Mouse (Mus musculus) embryonic fibroblast, embryonic 13.5 days (primary cell): ENCODE measurements at regions not wholly inside any gene's neighbourhood (a gene's known extent, or its start where the extent isn't known, plus 50 kb on each side); places are given as distances from the start of the nearest gene placed in this dataset.
"Not testable (repeated sequence)": the region's sequence is repeated elsewhere in the genome, so short reads cannot be mapped to it uniquely, and the experiment has no call there.

Source experiments
- H3K27ac ChIP-seq: 2 replicates; pipeline ENCODE4 v1.5.1; 2012; ENCODE audit warnings: low read length, control low read depth, inconsistent platforms; ENCODE audit not compliant: insufficient read depth
- H3K4me1 ChIP-seq: 2 replicates; pipeline ENCODE4 v1.6.1; 2011; ENCODE audit warnings: low read length; ENCODE audit not compliant: control insufficient read depth, insufficient read depth
- H3K4me3 ChIP-seq: 2 replicates; pipeline ENCODE4 v1.5.1; 2011; ENCODE audit warnings: mild to moderate bottlenecking, control low read depth, low read length; ENCODE audit not compliant: insufficient read depth
- CTCF ChIP-seq: IDR thresholded peaks from 2 replicates; pipeline ENCODE4 v1.5.1; 2011; ENCODE audit warnings: mild to moderate bottlenecking, control low read depth, low read length, moderate library complexity, borderline replicate concordance; ENCODE audit not compliant: insufficient read depth
- POLR2A ChIP-seq: IDR thresholded peaks from 2 replicates; pipeline ENCODE4 v1.6.1; 2011; ENCODE audit warnings: low read depth, mild to moderate bottlenecking, control low read depth, low read length, moderate library complexity

GRCm38 (mm10) chr13:52279970-52280348 is 251.1 kb downstream of the Diras2 start:
- Histone ChIP-seq H3K4me3 (no peak overlapping the region), H3K27ac (peak overlapping the region; percentile 45; the same call in 1 of the 2 replicates), H3K4me1 (peaks cover 2% of the 10 kb centered on the region; the same call in 1 of the 2 replicates)
- no peak for TF ChIP-seq CTCF
- TF ChIP-seq POLR2A, result no peak

- peaks cover 2% of the 10 kb centered on the region; the same call in 1 of the 2 replicates for H3K4me1 ChIP-seq
- TF ChIP-seq POLR2A, result no peak
- TF ChIP-seq CTCF, result no peak
- H3K4me3 ChIP-seq, result no peak overlapping the region
- H3K27ac ChIP-seq, result no peak overlapping the region
Observed at GRCm38 (mm10) chr13:52281271-52281670, 249.8 kb downstream of the Diras2 start.

DNA sequence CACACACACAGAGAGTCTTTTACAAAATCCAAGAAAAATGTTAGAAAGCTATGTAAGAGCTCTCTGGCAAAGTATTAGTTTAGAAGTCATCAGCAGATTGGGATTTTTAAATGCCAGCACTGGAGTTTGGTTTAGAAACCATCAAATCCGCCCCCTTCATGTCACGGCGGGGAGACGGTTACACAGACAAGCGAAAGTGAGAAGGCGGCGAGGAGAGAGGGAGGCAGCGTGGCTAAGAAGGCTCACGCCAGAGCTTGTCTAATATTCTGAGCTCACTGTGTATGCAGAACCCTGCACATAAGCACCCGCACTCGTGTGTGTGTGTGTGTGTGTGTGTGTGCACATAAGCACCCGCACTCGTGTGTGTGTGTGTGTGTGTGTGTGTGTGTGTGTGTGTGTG is 248.6 kb downstream of the Diras2 start:
- no peak for TF ChIP-seq POLR2A
- no peak for TF ChIP-seq CTCF
- peaks cover 2% of the 10 kb centered on the region; the same call in 1 of the 2 replicates for H3K4me1 ChIP-seq
- H3K27ac ChIP-seq, result no peak overlapping the region
- no peak overlapping the region for H3K4me3 ChIP-seq

DNA sequence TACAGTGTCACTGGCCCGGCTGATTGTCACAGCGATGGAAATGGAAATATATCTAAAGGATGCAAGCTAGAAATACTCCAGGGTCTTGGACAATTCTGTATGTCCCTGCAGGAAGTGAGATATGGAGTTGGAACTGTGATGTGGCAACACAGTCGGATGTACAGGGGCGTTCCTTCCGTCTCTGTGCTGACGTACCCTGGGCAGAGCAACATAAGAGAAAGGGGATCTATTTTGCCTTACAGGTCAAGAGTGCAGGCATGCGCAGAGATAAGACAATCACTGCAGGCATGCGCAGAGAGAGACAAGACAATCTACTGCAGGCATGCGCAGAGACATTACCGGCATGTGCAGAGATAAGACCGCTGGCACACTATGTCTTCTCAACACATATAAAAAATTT is 247.6 kb downstream of the Diras2 start:
- peaks cover 2% of the 10 kb centered on the region; the same call in 1 of the 2 replicates for H3K4me1 ChIP-seq
- H3K27ac ChIP-seq, result no peak overlapping the region
- no peak for TF ChIP-seq POLR2A
- no peak for TF ChIP-seq CTCF
- H3K4me3 ChIP-seq, result no peak overlapping the region

DNA sequence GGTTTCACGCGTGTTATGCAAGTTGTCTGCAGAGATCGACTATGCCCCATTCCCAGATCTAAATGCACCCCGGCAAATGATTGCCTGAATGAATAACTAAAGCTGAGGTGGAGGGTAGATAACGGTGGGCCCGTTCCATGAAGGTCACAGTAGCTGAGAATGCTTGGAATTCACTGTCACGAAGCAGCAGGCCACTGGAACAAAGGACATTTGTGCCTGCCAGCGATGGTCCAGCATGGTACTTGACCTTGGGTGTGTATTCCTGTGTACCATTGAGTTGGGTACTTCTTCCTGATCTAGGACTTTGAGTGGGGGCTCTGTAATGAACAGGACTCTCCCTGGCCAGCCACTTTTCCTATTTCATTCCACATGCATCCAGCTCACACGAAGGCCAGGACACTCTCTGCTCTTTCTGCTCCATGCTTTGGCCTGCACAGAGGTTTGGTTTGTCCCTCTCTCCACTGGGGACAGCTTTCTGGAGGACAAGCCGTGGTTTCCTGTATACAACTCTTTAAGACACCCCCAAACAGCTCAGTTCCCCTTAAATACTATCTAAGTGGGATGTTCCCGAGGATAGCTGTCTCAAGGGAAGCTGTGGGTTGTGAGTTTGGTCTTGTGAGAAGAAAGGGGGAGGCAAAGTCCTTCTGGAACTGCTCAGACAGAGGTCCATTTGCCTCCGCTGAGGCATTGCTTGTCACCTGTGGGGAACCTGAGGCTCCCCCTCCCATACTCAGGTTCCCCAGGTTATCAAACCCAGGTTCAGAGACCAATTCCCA is 246.9 kb downstream of the Diras2 start:
- Histone ChIP-seq H3K4me3 (no peak overlapping the region), H3K4me1 (no peaks in the 10 kb centered on the region), H3K27ac (no peak overlapping the region)
- TF ChIP-seq CTCF (no peak), POLR2A (no peak)

DNA sequence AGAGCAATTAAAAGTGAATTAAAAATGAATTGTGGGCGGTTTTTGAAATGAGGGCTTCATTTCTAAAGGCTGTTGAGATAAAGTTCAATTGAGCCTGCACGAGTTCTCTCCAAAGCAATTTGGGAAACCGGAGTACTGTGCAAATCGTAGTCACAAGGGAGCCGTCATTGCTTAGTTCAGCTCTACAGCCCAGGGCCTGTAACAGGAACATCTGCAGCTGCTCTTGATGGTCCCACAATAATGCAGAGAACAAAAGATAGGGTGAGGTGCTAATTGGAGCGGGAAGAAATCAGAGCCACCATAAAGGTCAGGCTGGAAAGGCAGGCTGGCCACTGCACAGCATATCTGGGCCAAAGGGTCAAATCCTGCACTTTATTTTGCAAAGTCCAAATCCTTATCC is 242.7 kb downstream of the Diras2 start:
- no peak overlapping the region for H3K27ac ChIP-seq
- H3K4me3 ChIP-seq, result no peak overlapping the region
- TF ChIP-seq POLR2A (no peak), CTCF (no peak)
- no peaks in the 10 kb centered on the region for H3K4me1 ChIP-seq

- H3K27ac ChIP-seq, result no peak overlapping the region
- no peaks in the 10 kb centered on the region for H3K4me1 ChIP-seq
- no peak overlapping the region for H3K4me3 ChIP-seq
- TF ChIP-seq CTCF (no peak), POLR2A (no peak)
Observed at GRCm38 (mm10) chr13:52295847-52296246, 235.2 kb downstream of the Diras2 start.

DNA sequence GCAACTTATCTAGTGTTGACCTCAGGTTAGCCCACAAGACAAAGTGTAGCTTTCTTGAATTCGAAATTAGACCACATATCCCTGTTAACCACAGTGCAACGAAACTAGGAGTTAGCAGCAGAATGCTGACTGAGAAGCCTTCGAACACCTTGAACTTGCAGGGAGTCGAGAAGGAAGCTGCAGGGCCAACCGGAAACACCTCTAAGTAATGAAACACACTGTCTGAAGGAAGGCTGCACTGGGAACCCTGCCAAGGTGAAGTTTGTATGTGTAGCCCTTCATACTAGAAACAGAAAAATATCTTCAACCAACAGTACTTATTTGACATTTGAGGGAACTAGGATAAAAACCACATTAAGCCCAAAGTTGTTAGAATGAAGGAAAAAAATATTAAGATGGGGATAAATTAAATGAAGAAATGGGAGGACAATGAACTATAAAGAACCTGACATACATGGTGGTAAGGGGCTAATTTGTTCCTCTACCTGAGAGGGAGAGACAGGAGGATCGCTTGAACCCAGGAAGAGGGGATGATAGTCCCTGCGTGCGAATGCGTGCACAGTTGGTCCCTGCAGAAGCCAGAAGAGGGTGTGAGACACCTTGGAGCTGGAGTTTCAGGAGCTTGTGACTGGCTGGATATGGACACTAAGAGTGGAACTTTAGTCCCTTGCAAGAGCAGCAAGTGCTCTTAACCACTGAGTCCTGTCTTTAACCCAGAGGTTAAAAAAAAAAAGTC is 234.4 kb downstream of the Diras2 start:
- no peak overlapping the region for H3K4me3 ChIP-seq
- no peak overlapping the region for H3K27ac ChIP-seq
- TF ChIP-seq CTCF, result no peak
- TF ChIP-seq POLR2A, result no peak
- no peaks in the 10 kb centered on the region for H3K4me1 ChIP-seq

- H3K4me1 ChIP-seq, result no peaks in the 10 kb centered on the region
- H3K4me3 ChIP-seq, result no peak overlapping the region
Observed at GRCm38 (mm10) chr13:52297277-52297623, 233.8 kb downstream of the Diras2 start.

DNA sequence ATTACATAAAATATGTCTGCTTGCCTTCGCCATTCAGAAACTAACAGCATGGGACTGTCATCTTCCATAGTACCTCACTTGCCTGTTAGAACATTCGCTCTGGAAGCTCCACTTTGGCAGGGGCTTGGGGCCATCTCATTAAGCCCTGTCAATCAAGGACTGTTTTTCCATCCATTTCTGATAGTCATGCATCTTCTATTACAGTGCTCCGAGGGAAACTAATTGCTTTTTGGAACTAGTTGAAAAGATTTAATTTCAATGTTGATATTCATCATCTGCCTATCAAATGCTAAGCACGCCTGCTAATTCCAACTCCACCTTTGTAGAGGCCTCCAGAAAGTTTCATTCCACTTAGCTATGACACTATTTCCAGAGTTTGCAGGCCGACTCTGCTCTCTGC is 232.7 kb downstream of the Diras2 start:
- no peak for TF ChIP-seq POLR2A
- TF ChIP-seq CTCF, result no peak
- no peaks in the 10 kb centered on the region for H3K4me1 ChIP-seq
- H3K4me3 ChIP-seq, result no peak overlapping the region
- H3K27ac ChIP-seq, result no peak overlapping the region

More at GRCm38 (mm10) chr13:52297277-52297623, 233.8 kb downstream of the Diras2 start:
- TF ChIP-seq POLR2A (no peak), CTCF (no peak)
- H3K27ac ChIP-seq, result no peak overlapping the region

DNA sequence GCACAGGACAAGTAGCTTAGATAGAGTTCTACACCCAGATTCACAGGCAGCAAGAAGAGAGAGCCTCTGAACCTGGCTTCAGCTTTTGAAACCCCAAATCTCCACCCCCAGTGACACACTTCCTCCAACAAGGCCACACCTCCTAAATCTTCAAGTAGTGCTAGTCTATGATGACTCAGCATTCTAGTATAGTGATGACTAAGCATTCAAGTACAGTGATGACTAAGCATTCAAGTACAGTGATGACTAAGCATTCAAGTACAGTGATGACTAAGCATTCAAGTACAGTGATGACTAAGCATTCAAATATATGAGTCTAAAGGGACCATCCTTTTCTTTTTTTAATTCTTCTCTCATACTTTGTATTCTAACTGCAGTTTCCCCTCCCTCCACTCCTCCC is 225.8 kb downstream of the Diras2 start:
- not testable (repeated sequence) for H3K4me1 ChIP-seq, H3K4me3 ChIP-seq
- H3K27ac ChIP-seq, result peak overlapping the region; percentile 16; the same call in 1 of the 2 replicates
